12 mouse cellular contexts compared by ENCODE assay signal in genomic region chr4:150003021-150003580, GRCm38 (mm10). TPM values are rescaled to one million over a fixed set of nuclear protein-coding genes. Genes with fewer than 3 reads are reported as not detected.
DNase-seq lines count a peak whose midpoint lies in the region; ATAC-seq and TF ChIP-seq lines count a peak whose summit lies in the region.
"Had no signal": no experiment of that assay in that cellular context is flagged by ENCODE, and none has a peak within 500 bp of the region (broad histone marks: within the 10 kb centered on the region; RNA-seq: fewer than 3 reads in every experiment).

No protein-coding gene starts in this region.

- 10% methylated on average over 7 of the region's 7 CpGs for WGBS in kidney, adult 2 months
- WGBS in stomach, postnatal 0 days = 15% methylated on average over 7 of the region's 7 CpGs
- 75% methylated on average over 7 of the region's 7 CpGs for WGBS in embryonic facial prominence, embryonic 10.5 days

- H3K4me2 ChIP-seq in stomach, postnatal 0 days (replicated peaks; ENCODE audit: low read depth) = no peak overlapping the region; the same call in 1 of the 2 replicates
- H3K4me2 ChIP-seq: hindbrain, embryonic 13.5 days; limb, embryonic 13.5 days had no signal

- TF ChIP-seq POLR2A in testis, adult 2 months (IDR thresholded peaks at IDR 0.05; ENCODE audit: control insufficient read depth, low read depth, low read length) = no peak
- no peak for TF ChIP-seq POLR2A in kidney, adult 2 months (IDR thresholded peaks at IDR 0.05; ENCODE audit: low read depth, low read length)

- TF ChIP-seq EP300 in stomach, postnatal 0 days (optimal IDR thresholded peaks at IDR 0.05) = no peak

- no peak for TF ChIP-seq CTCF in testis, adult 2 months (IDR thresholded peaks at IDR 0.05; ENCODE audit: control insufficient read depth, insufficient read depth, insufficient replicate concordance, low read depth, low read length)
- TF ChIP-seq CTCF in kidney, adult 2 months (conservative IDR thresholded peaks at IDR 0.05; ENCODE audit: insufficient read depth, insufficient read length, low read depth, low read length) = no peak
- no peak for TF ChIP-seq CTCF in stomach, postnatal 0 days (IDR thresholded peaks at IDR 0.05; ENCODE audit: low read depth)

- peak overlapping the region; percentile 22; the same call in 1 of the 2 replicates for H3K4me3 ChIP-seq in testis, adult 2 months (ENCODE audit: control insufficient read depth, low read depth, low read length)
- H3K4me3 ChIP-seq in kidney, adult 2 months (ENCODE audit: insufficient read depth, low read depth, low read length) = peak overlapping the region; percentile 71
- H3K4me3 ChIP-seq in stomach, postnatal 0 days (ENCODE audit: low read depth, low read length) = no peak overlapping the region
- no peak overlapping the region for H3K4me3 ChIP-seq in embryonic facial prominence, embryonic 10.5 days
- H3K4me3 ChIP-seq: hindbrain, embryonic 13.5 days; limb, embryonic 13.5 days had no signal

- H3K9me3 ChIP-seq in stomach, postnatal 0 days (ENCODE audit: control insufficient read depth, low read length) = no peaks in the 10 kb centered on the region
- H3K9me3 ChIP-seq in embryonic facial prominence, embryonic 10.5 days = no peaks in the 10 kb centered on the region
- H3K9me3 ChIP-seq: G1E; hindbrain, embryonic 13.5 days; limb, embryonic 13.5 days had no signal

- peak; percentile 42; the same call in 1 of the 2 replicates for ATAC-seq in stomach, postnatal 0 days (ENCODE audit: low FRiP score, low TSS enrichment)

- peak overlapping the region; percentile 58; the same call in 1 of the 2 replicates for H3K27ac ChIP-seq in testis, adult 2 months (ENCODE audit: control insufficient read depth, insufficient read depth, low read depth, low read length)
- H3K27ac ChIP-seq in kidney, adult 2 months (ENCODE audit: insufficient read depth, low read depth, low read length) = peak overlapping the region; percentile 96
- H3K27ac ChIP-seq in stomach, postnatal 0 days (replicated peaks) = peak overlapping the region; percentile 89
- no peak overlapping the region for H3K27ac ChIP-seq in embryonic facial prominence, embryonic 10.5 days (replicated peaks)
- H3K27ac ChIP-seq: hindbrain, embryonic 13.5 days; limb, embryonic 13.5 days had no signal

- peaks cover 3% of the 10 kb centered on the region; the same call in 1 of the 2 replicates for H3K4me1 ChIP-seq in testis, adult 2 months (ENCODE audit: control insufficient read depth, insufficient read depth, low read length)
- H3K4me1 ChIP-seq in kidney, adult 2 months (ENCODE audit: control insufficient read depth, insufficient read depth, low read length) = peaks cover 41% of the 10 kb centered on the region
- peaks cover 27% of the 10 kb centered on the region; the same call in 1 of the 2 replicates for H3K4me1 ChIP-seq in stomach, postnatal 0 days (replicated peaks; ENCODE audit: control insufficient read depth, insufficient read depth)
- peaks cover 60% of the 10 kb centered on the region for H3K4me1 ChIP-seq in embryonic facial prominence, embryonic 10.5 days

- no peaks in the 10 kb centered on the region for H3K36me3 ChIP-seq in testis, adult 2 months (ENCODE audit: control insufficient read depth, insufficient read depth, low read length)
- no peaks in the 10 kb centered on the region; the same call in 1 of the 2 replicates for H3K36me3 ChIP-seq in kidney, adult 2 months (ENCODE audit: control insufficient read depth, insufficient read depth, low read length)
- H3K36me3 ChIP-seq in stomach, postnatal 0 days (ENCODE audit: control insufficient read depth, insufficient read depth, low read length) = no peaks in the 10 kb centered on the region
- H3K36me3 ChIP-seq in embryonic facial prominence, embryonic 10.5 days (replicated peaks) = no peaks in the 10 kb centered on the region
- H3K36me3 ChIP-seq: hindbrain, embryonic 13.5 days; limb, embryonic 13.5 days had no signal

- H3K27me3 ChIP-seq in testis, adult 2 months (ENCODE audit: control insufficient read depth, insufficient read depth, low read length) = no peaks in the 10 kb centered on the region
- no peaks in the 10 kb centered on the region for H3K27me3 ChIP-seq in kidney, adult 2 months (replicated peaks; ENCODE audit: control insufficient read depth, insufficient read depth, low read length)
- no peaks in the 10 kb centered on the region for H3K27me3 ChIP-seq in stomach, postnatal 0 days (ENCODE audit: control insufficient read depth, insufficient read depth, low read length)
- H3K27me3 ChIP-seq in embryonic facial prominence, embryonic 10.5 days (replicated peaks; ENCODE audit: low read depth, poor library complexity, severe bottlenecking) = no peaks in the 10 kb centered on the region
- H3K27me3 ChIP-seq: hindbrain, embryonic 13.5 days; limb, embryonic 13.5 days had no signal

- no peak for DNase-seq in testis, postnatal 10 days (ENCODE audit: low spot score)
- peak; percentile 85 for DNase-seq in kidney, adult 2 months
- DNase-seq in lung, adult 18-20 months = peak; percentile 81 to 86
- DNase-seq in stomach, postnatal 0 days (ENCODE audit: low spot score) = peak; percentile 78
- DNase-seq in B cell, adult 2 months = no peak
- DNase-seq in embryonic facial prominence, embryonic 10.5 days (ENCODE audit: low spot score) = no peak
- no peak for DNase-seq in right cerebral cortex, postnatal 14 days
- DNase-seq: adrenal gland, postnatal 10 days had no signal

- no peak overlapping the region for H3K9ac ChIP-seq in stomach, postnatal 0 days (ENCODE audit: low read length)
- H3K9ac ChIP-seq: hindbrain, embryonic 13.5 days; limb, embryonic 13.5 days had no signal

RNA-seq across cellular contexts. Expression of gene H6pd, which starts 5.7 kb away (rescaled TPM):
- 7.2 and 7.3 TPM in 2 replicates for polyA plus RNA-seq in testis, adult 2 months (2012; rRNA removed)
- polyA plus RNA-seq in kidney, adult 2 months (2012; rRNA removed) = 137 and 161 TPM in 2 replicates
- polyA plus RNA-seq in stomach, postnatal 0 days (2015; fragmentation: Nextera tagmentation; extraction: Ambion mirVana) = 11.8 and 12.3 TPM in 2 replicates
- polyA plus RNA-seq in embryonic facial prominence, embryonic 10.5 days (2016; fragmentation: Nextera tagmentation; extraction: Ambion mirVana) = 4.9 and 5.3 TPM in 2 replicates

RNA-seq across cellular contexts. Expression of gene Spsb1, which starts 48.3 kb away (rescaled TPM):
- polyA plus RNA-seq in testis, adult 2 months (2012; rRNA removed) = 71.5 and 79.1 TPM in 2 replicates
- 6.5 and 6.7 TPM in 2 replicates for polyA plus RNA-seq in kidney, adult 2 months (2012; rRNA removed)
- polyA plus RNA-seq in stomach, postnatal 0 days (2015; fragmentation: Nextera tagmentation; extraction: Ambion mirVana) = 10.0 and 13.1 TPM in 2 replicates
- polyA plus RNA-seq in embryonic facial prominence, embryonic 10.5 days (2016; fragmentation: Nextera tagmentation; extraction: Ambion mirVana) = 16.7 and 21.4 TPM in 2 replicates

Comparison
In these comparisons a context has a peak if more than half of its experiments do, and no peak if none do; other contexts are left out.
1. H3K4me3 ChIP-seq: peak in testis, adult 2 months (single experiment) and kidney, adult 2 months (single experiment); none in stomach, postnatal 0 days (single experiment) and embryonic facial prominence, embryonic 10.5 days (single experiment).
2. DNase-seq: peak in kidney, adult 2 months (single experiment), lung, adult 18-20 months (2 of 2) and stomach, postnatal 0 days (single experiment); none in testis, postnatal 10 days (single experiment), B cell, adult 2 months (0 of 2), embryonic facial prominence, embryonic 10.5 days (single experiment) and right cerebral cortex, postnatal 14 days (single experiment).
3. RNA of gene H6pd, which starts 5.7 kb away (polyA plus RNA-seq): 137 to 161 TPM in kidney, adult 2 months; 11.8 to 12.3 TPM in stomach, postnatal 0 days, 7.2 to 7.3 TPM in testis, adult 2 months and 4.9 to 5.3 TPM in embryonic facial prominence, embryonic 10.5 days; every median in the first group is over 10 times any median in the second.